ENCODE assay signal across 8 mouse cellular contexts in genomic region chr10:126905086-126905485, GRCm38 (mm10). TPM values are rescaled to one million over a fixed set of nuclear protein-coding genes. Genes with fewer than 3 reads are reported as not detected.
DNase-seq lines count a peak whose midpoint lies in the region; TF ChIP-seq lines count a peak whose summit lies in the region.

No protein-coding gene starts in this region.

- no peaks in the 10 kb centered on the region; the same call in 1 of the 2 replicates for H3K4me1 ChIP-seq in cerebellum, adult 2 months (ENCODE audit: control insufficient read depth, insufficient read depth, low read length)
- peaks cover 5% of the 10 kb centered on the region; the same call in 1 of the 2 replicates for H3K4me1 ChIP-seq in spleen, adult 2 months (ENCODE audit: control insufficient read depth, insufficient read depth, insufficient read length)
- peaks cover 3% of the 10 kb centered on the region; the same call in 1 of the 2 replicates for H3K4me1 ChIP-seq in small intestine, adult 2 months (ENCODE audit: control insufficient read depth, insufficient read depth, insufficient read length, low read length)

- H3K27me3 ChIP-seq in cerebellum, adult 2 months (ENCODE audit: control insufficient read depth, insufficient read depth, low read length) = no peaks in the 10 kb centered on the region
- no peaks in the 10 kb centered on the region for H3K27me3 ChIP-seq in spleen, adult 2 months (ENCODE audit: control insufficient read depth, insufficient read depth, low read length)
- H3K27me3 ChIP-seq in small intestine, adult 2 months (ENCODE audit: control insufficient read depth, insufficient read depth, low read length) = no peaks in the 10 kb centered on the region

- no peak for DNase-seq in cerebellum, adult 2 months
- no peak for DNase-seq in cerebellum, adult 11 months
- no peak for DNase-seq in spleen, adult 2 months (ENCODE audit: low read depth in 1 of 2, low spot score in 2 of 2)
- no peak for DNase-seq in spleen, postnatal 14 days (ENCODE audit: low spot score in 2 of 2)
- peak; percentile 24 for DNase-seq in kidney, postnatal 14 days
- DNase-seq in urinary bladder, postnatal 14 days (ENCODE audit: low spot score) = no peak
- no peak for DNase-seq in retina, postnatal 1 day

- 68% methylated on average over 8 of the region's 8 CpGs for WGBS in cerebellum, adult 2 months
- 81% methylated on average over 8 of the region's 8 CpGs for WGBS in spleen, adult 2 months
- WGBS in small intestine, adult 2 months = 72% methylated on average over 8 of the region's 8 CpGs

- no peak overlapping the region for H3K27ac ChIP-seq in cerebellum, adult 2 months (ENCODE audit: insufficient read depth, low read length)
- H3K27ac ChIP-seq in spleen, adult 2 months (ENCODE audit: insufficient read depth, low read length) = no peak overlapping the region
- H3K27ac ChIP-seq in small intestine, adult 2 months (ENCODE audit: insufficient read depth, low read depth, low read length) = peak overlapping the region; percentile 69

- no peak for TF ChIP-seq POLR2A in cerebellum, adult 2 months (IDR thresholded peaks at IDR 0.05; ENCODE audit: borderline replicate concordance, insufficient read depth, low read length)
- TF ChIP-seq POLR2A in spleen, adult 2 months (IDR thresholded peaks at IDR 0.05; ENCODE audit: low read depth, low read length) = no peak
- no peak for TF ChIP-seq POLR2A in small intestine, adult 2 months (IDR thresholded peaks at IDR 0.05; ENCODE audit: low read depth, low read length)

- H3K4me3 ChIP-seq in cerebellum, adult 2 months (replicated peaks; ENCODE audit: insufficient read depth, low read depth, low read length) = no peak overlapping the region
- H3K4me3 ChIP-seq in spleen, adult 2 months (ENCODE audit: extremely low read depth, insufficient read depth, insufficient read length) = no peak overlapping the region
- no peak overlapping the region for H3K4me3 ChIP-seq in small intestine, adult 2 months (ENCODE audit: low read depth, low read length)

- peak; percentile 41; the same call in 1 of the 2 replicates for TF ChIP-seq CTCF in cerebellum, adult 2 months (IDR thresholded peaks at IDR 0.05; ENCODE audit: borderline replicate concordance, insufficient read depth, low read depth, low read length)
- peak; percentile 2; the same call in 1 of the 2 replicates for TF ChIP-seq CTCF in spleen, adult 2 months (IDR thresholded peaks at IDR 0.05; ENCODE audit: extremely low read depth, insufficient read depth, insufficient read length, insufficient replicate concordance)
- peak; percentile 23; the same call in 1 of the 2 replicates for TF ChIP-seq CTCF in small intestine, adult 2 months (IDR thresholded peaks at IDR 0.05; ENCODE audit: extremely low read depth, insufficient read length, insufficient replicate concordance, low read depth, low read length)

- H3K36me3 ChIP-seq in spleen, adult 2 months (ENCODE audit: control insufficient read depth, insufficient read depth, low read length) = no peaks in the 10 kb centered on the region
- no peaks in the 10 kb centered on the region for H3K36me3 ChIP-seq in small intestine, adult 2 months (ENCODE audit: control insufficient read depth, insufficient read depth, low read length)

RNA-seq across cellular contexts. Expression of gene Atp23, which starts 3.9 kb away (rescaled TPM):
- 10.2 and 10.4 TPM in 2 replicates for polyA plus RNA-seq in cerebellum, adult 2 months (2012; rRNA removed)
- 6.6 and 6.8 TPM in 2 replicates for polyA plus RNA-seq in spleen, adult 2 months (2012; rRNA removed)
- polyA plus RNA-seq in small intestine, adult 2 months (2012; rRNA removed) = 3.6 and 6.3 TPM in 2 replicates
